Mouse (Mus musculus) heart, embryonic 15.5 days (tissue): ENCODE data around the gene Cntnap2. TPM values are rescaled to one million over a fixed set of nuclear protein-coding genes. Genes with fewer than 3 reads are reported as not detected.

ENCODE experiments used
- ATAC-seq: fragments of 200-750 bp; cut with Nextera tagmentation; replicated peaks from 2 replicates; pipeline ENCODE4 v1.8.0; 2017; ENCODE audit warnings: low read depth, moderate TSS enrichment; ENCODE audit not compliant: insufficient number of reproducible peaks, insufficient read depth, low FRiP score
- H3K27ac ChIP-seq: fragments of 300-500 bp; sonication (generic); 2 replicates; pipeline ENCODE4 v1.5.1; 2015; ENCODE audit warnings: mild to moderate bottlenecking, inconsistent platforms
- H3K27me3 ChIP-seq: fragments of 300-500 bp; sonication (generic); 2 replicates; pipeline ENCODE4 v1.6.1; 2015; ENCODE audit warnings: inconsistent platforms
- H3K36me3 ChIP-seq: fragments of 300-500 bp; sonication (generic); 2 replicates; pipeline ENCODE4 v1.6.1; 2015; ENCODE audit warnings: mild to moderate bottlenecking, inconsistent platforms
- H3K4me1 ChIP-seq: fragments of 300-500 bp; sonication (generic); replicated peaks from 2 replicates; pipeline ENCODE4 v1.6.1; 2015; ENCODE audit warnings: inconsistent platforms
- H3K4me2 ChIP-seq: fragments of 300-500 bp; sonication (generic); 2 replicates; pipeline ENCODE4 v1.6.1; 2015; ENCODE audit warnings: inconsistent platforms, mild to moderate bottlenecking, moderate library complexity
- H3K4me3 ChIP-seq: fragments of 300-500 bp; sonication (generic); 2 replicates; pipeline ENCODE4 v1.5.1; 2015; ENCODE audit warnings: mild to moderate bottlenecking, inconsistent platforms
- H3K9ac ChIP-seq: fragments of 300-500 bp; sonication (generic); 2 replicates; pipeline ENCODE4 v1.6.1; 2015; ENCODE audit warnings: mild to moderate bottlenecking, inconsistent platforms
- H3K9me3 ChIP-seq: fragments of 300-500 bp; sonication (generic); replicated peaks from 2 replicates; pipeline ENCODE4 v1.6.1; 2016; ENCODE audit warnings: inconsistent platforms
- WGBS: fragments of 180-500 bp; shearing (Covaris S2); methylation state at CpG from one replicate; pipeline ENCODE4 v1.1.7; 2015; ENCODE audit warnings: mixed read lengths; 5-methylcytosine and 5-hydroxymethylcytosine counted together
- polyA plus RNA-seq: library from polyadenylated mRNA; unstranded; fragments of >200 nt; fragmentation: Nextera tagmentation; extraction: Ambion mirVana; gene quantifications from 2 replicates; pipeline ENCODE4 v1.2.1, GENCODE M21; 2015

Gene Cntnap2
- polyA plus RNA-seq, 1 experiment from 2014 or later, result 0.28 TPM

DNA sequence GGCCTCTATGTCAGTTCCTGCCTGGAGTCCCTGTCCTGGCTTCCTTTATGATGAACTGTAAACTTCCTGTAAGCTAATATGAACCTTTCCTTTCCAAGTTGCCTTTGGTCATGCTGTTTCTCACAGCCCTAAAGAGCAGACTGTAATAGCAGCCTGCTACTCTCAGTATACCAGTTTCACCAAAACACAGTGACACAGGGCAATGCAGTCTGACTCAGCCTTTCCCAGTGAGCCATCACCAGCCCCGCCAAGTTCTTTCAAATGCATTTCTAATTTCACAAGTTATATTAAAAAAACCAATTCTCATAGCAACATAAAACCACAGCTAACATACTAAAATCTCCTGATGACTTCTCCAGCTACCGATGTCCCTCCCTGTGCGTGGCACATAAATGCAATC lies 2285.5 kb downstream of the Cntnap2 start:
- Histone ChIP-seq H3K27me3 (no peaks in the 10 kb centered on the region), H3K9me3 (no peaks in the 10 kb centered on the region), H3K4me1 (0 out of 2 replicates have a peak, but pooled peaks cover 2% of the 10 kb centered on the region), H3K27ac (no peak overlapping the region), H3K4me3 (no peak overlapping the region), H3K9ac (no peak overlapping the region), H3K36me3 (no peaks in the 10 kb centered on the region), H3K4me2 (no peak overlapping the region)
- no peak for ATAC-seq
- WGBS, result 81% methylated on average over 3 of the region's 3 CpGs

DNA sequence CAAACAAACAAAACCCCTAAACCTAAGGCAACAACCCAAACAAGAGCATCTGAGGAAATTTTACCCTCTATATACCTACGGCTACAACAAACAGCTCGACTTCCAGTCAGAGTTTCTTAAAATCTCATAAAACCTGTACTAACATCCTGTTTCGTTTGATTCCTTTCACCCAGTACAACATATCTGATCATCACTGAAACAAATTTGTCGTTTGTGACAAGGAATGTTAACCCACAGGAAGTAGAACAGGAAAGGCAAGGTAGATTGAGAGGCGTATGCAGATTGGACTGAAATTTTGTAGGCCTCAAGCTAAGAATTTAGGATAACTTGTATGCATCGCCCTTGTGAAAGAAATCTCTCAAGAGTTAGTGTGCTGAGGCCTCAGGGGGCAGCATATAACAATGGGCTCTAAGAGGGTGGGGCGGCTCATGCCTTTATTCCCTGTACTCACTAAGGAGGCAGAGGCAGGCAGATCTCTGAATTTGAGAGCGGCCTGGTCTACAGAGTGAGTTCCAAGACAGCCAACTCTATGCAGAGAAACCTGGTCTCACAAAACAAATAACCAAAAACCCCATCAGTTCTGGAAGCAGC lies 2291.0 kb downstream of the Cntnap2 start:
- no peak overlapping the region for H3K4me3 ChIP-seq
- H3K9me3 ChIP-seq, result no peaks in the 10 kb centered on the region
- no peaks in the 10 kb centered on the region for H3K27me3 ChIP-seq
- no peak overlapping the region for H3K27ac ChIP-seq
- ATAC-seq, result no peak
- 82% methylated on average over 8 of the region's 8 CpGs for WGBS
- no peak overlapping the region for H3K9ac ChIP-seq
- H3K4me2 ChIP-seq, result no peak overlapping the region
- H3K4me1 ChIP-seq, result no peaks in the 10 kb centered on the region
- no peaks in the 10 kb centered on the region for H3K36me3 ChIP-seq
